Mouse (Mus musculus) leukemia stem cell, adult 10-12 weeks (primary cell): ENCODE results near the gene Bex2. TPM values are rescaled to one million over a fixed set of nuclear protein-coding genes. Genes with fewer than 3 reads are reported as not detected.

Experiments used
- polyA plus RNA-seq: library from polyadenylated mRNA; stranded (reverse); fragments of >175 nt; gene quantifications from 2 replicates; pipeline ENCODE4 v1.2.3, GENCODE M21; 2012; ENCODE audit warnings: low replicate concordance

The Bex2 gene
- polyA plus RNA-seq = not detected in 2 replicates

DNA sequence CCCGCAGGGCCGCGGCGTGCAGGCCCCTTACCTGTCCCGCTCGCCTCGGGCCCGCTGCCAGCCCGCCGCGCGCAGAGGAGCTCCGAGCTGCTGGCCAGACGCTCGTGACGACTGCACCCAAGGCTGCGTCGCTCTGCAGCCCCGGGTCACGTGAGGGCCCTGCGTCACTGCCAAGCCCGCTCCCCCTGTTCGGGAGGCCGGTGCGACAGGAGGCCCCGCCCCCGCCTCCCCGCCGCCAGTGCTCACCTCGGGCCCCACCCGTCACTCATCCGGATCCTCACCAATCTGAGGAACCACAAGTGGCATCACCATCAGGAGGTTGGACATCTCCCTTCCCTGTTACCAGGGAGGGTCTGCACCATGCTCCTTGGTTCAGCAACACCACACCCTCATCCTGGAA is at the start of gene Bex2:
TSS of gene Bex2 (minus strand) at position 217 of the 400 bp plus-strand sequence.

DNA sequence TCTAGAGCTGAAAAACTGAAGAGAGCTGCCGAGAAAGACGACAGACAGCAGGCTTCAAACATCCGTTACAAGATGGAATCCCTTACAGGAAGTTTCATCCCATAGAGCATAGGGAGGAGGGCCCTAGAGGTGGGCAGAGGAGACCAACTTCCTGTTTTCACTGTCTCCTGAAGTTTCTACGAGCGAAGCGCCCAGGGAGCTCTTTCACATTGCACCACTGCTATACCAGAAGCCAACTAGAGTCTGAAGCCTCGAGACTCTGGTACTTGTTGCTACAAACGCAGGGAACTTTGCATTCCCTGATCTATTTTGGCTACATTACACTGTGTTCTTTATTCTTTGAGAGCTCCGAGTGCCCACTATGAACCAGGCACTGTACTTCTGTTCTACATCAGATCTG is 17.1 kb upstream of the Bex2 start, which contains the start of gene Nxf3:
TSS of gene Nxf3 (minus strand) at position 101 of the 400 bp plus-strand sequence.

DNA sequence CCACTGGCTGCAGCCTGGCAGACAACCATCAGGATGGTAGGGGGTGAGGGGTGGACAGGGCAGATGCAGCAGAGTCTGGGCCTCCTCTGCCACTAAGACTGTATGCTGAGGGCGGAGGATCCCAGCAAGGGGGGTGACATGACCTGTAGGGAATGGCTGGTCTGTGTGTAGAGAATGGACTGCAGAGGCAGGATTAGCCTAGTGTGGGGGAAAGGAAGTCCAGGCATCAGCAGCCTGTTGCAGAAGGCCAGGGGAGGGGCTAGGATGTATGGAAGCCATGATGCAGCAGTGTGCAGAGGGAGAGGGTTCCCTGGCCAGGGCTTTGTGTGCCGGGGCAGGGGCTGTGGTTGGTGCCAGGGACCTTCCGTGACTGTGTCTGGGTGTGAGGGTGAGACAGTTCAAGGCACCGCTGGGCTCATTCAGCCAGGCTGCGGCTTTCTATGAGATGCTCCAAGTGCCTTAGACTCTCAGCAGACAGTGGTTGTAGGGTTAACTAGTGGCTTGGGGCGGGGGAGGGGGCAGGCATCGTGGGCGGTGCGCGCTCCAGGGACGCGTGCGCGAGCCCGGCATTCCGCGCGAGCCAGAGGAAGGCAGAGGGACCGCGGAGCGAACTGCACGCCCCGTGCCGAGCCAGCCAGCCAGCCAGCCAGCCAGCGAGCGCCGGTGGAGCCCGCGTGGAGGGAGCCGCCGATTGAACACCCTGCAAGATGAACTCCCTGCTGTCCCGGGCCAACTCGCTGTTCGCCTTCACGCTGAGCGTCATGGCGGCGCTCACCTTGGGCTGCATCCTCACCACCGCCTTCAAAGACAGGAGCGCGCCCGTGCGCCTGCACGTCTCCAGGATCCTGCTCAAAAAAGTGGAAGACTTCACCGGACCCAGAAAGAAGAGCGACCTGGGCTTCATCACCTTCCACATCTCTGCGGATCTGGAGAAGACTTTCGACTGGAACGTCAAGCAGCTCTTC is 35.0 kb downstream of the Bex2 start, which contains the start of gene Arxes1:
TSS of gene Arxes1 (plus strand) at position 569 of the 965 bp plus-strand sequence.

Other genes with a start within 250 kb of the Bex2 start
- gene Gprasp2, start 229.2 kb downstream of the Bex2 start, polyA plus RNA-seq = 0.89 TPM in 1 of 2 replicates, not detected in the other
- 1.5 and 2.1 TPM in 2 replicates for gene Arxes2, start 74.4 kb downstream of the Bex2 start, polyA plus RNA-seq
- 0.44 and 0.49 TPM in 2 replicates for gene Arxes1, start 34.9 kb downstream of the Bex2 start, polyA plus RNA-seq
- gene Nxf3, start 17.0 kb upstream of the Bex2 start, polyA plus RNA-seq = not detected in 2 replicates
- gene Bex4, start 70.8 kb upstream of the Bex2 start, polyA plus RNA-seq = 21.6 and 44.9 TPM in 2 replicates
- 1.7 and 8.4 TPM in 2 replicates for gene Tceal8, start 104.1 kb upstream of the Bex2 start, polyA plus RNA-seq
- gene Tceal5, start 135.6 kb upstream of the Bex2 start, polyA plus RNA-seq = 0.29 TPM in 1 of 2 replicates, not detected in the other
- not detected in 2 replicates for gene Tceal7, start 146.5 kb upstream of the Bex2 start, polyA plus RNA-seq
- 1.2 TPM in 1 of 2 replicates, not detected in the other for gene Bex1, start 147.3 kb upstream of the Bex2 start, polyA plus RNA-seq
- gene Tceal9, start 176.8 kb upstream of the Bex2 start, polyA plus RNA-seq = 30.1 and 38.4 TPM in 2 replicates
- gene Bex3, start 202.0 kb upstream of the Bex2 start, polyA plus RNA-seq = 109 and 322 TPM in 2 replicates